Comparison of ENCODE assay signal across 9 mouse cellular contexts in genomic region chr12:29697526-29698500, GRCm38 (mm10).
A peak's percentile ranks its signal among the peaks of the same experiment; 100 is the strongest.
DNase-seq lines count a peak whose midpoint lies in the region; ATAC-seq and TF ChIP-seq lines count a peak whose summit lies in the region.
"Had no signal": no experiment of that assay in that cellular context is flagged by ENCODE, and none has a peak within 500 bp of the region (broad histone marks: within the 10 kb centered on the region; RNA-seq: fewer than 3 reads in every experiment).

No protein-coding gene starts in this region.

- TF ChIP-seq CTCF in lung, embryonic 14.5 days (IDR thresholded peaks at IDR 0.05; ENCODE audit: low read depth): no peak

- no peaks in the 10 kb centered on the region for H3K9me3 ChIP-seq in forebrain, embryonic 11.5 days (ENCODE audit: control insufficient read depth, low read length)
- no peaks in the 10 kb centered on the region for H3K9me3 ChIP-seq in hindbrain, embryonic 11.5 days (ENCODE audit: control insufficient read depth, low read length)
- H3K9me3 ChIP-seq in lung, embryonic 14.5 days (ENCODE audit: low read depth, low read length): no peaks in the 10 kb centered on the region

- DNase-seq in forebrain, embryonic 11.5 days (ENCODE audit: low spot score): peak; percentile 65
- DNase-seq in hindbrain, embryonic 11.5 days (ENCODE audit: low spot score): peak; percentile 52
- DNase-seq in lung, embryonic 14.5 days: peak; percentile 57
- DNase-seq in retina, postnatal 1 day: peak; percentile 52
- no peak for DNase-seq in thymus, postnatal 25 days
- no peak for DNase-seq in adrenal gland, postnatal 36 days

- WGBS in forebrain, embryonic 11.5 days: 64% methylated on average over 12 of the region's 12 CpGs
- WGBS in hindbrain, embryonic 11.5 days: 70% methylated on average over 12 of the region's 12 CpGs
- 75% methylated on average over 12 of the region's 12 CpGs for WGBS in lung, embryonic 14.5 days

- H3K9ac ChIP-seq in forebrain, embryonic 11.5 days (ENCODE audit: low read length): no peak overlapping the region
- H3K9ac ChIP-seq in hindbrain, embryonic 11.5 days (ENCODE audit: low read depth, low read length): no peak overlapping the region
- H3K9ac ChIP-seq in lung, embryonic 14.5 days: no peak overlapping the region

- H3K4me1 ChIP-seq in brown adipose tissue, adult 24 weeks (ENCODE audit: control insufficient read depth, insufficient read depth, insufficient read length, low read length): peaks cover 11% of the 10 kb centered on the region
- H3K4me1 ChIP-seq in forebrain, embryonic 11.5 days (replicated peaks; ENCODE audit: control insufficient read depth, insufficient read depth, low read length): peaks cover 31% of the 10 kb centered on the region
- H3K4me1 ChIP-seq in hindbrain, embryonic 11.5 days (replicated peaks; ENCODE audit: control insufficient read depth, insufficient read depth, low read length): peaks cover 24% of the 10 kb centered on the region
- peaks cover 3% of the 10 kb centered on the region; the same call in 1 of the 2 replicates for H3K4me1 ChIP-seq in lung, embryonic 14.5 days (ENCODE audit: insufficient read depth)

- peak overlapping the region; percentile 12; the same call in 1 of the 2 replicates for H3K4me2 ChIP-seq in forebrain, embryonic 11.5 days (ENCODE audit: low read depth, low read length, severe bottlenecking)
- H3K4me2 ChIP-seq in hindbrain, embryonic 11.5 days (replicated peaks; ENCODE audit: low read depth, low read length): no peak overlapping the region
- no peak overlapping the region for H3K4me2 ChIP-seq in lung, embryonic 14.5 days

- H3K27ac ChIP-seq in brown adipose tissue, adult 24 weeks (replicated peaks; ENCODE audit: low read depth, low read length): peak overlapping the region; percentile 66
- peak overlapping the region; percentile 41; the same call in 1 of the 2 replicates for H3K27ac ChIP-seq in forebrain, embryonic 11.5 days (ENCODE audit: low read depth, low read length)
- H3K27ac ChIP-seq in hindbrain, embryonic 11.5 days (ENCODE audit: low read depth, low read length): peak overlapping the region; percentile 70
- no peak overlapping the region for H3K27ac ChIP-seq in lung, embryonic 14.5 days (ENCODE audit: low read depth)
- H3K27ac ChIP-seq: macrophage had no signal

- H3K27me3 ChIP-seq in forebrain, embryonic 11.5 days (ENCODE audit: control insufficient read depth, insufficient read depth, low read length): peaks cover 10% of the 10 kb centered on the region
- no peaks in the 10 kb centered on the region for H3K27me3 ChIP-seq in hindbrain, embryonic 11.5 days (ENCODE audit: control insufficient read depth, insufficient read depth, low read length)
- H3K27me3 ChIP-seq in lung, embryonic 14.5 days (ENCODE audit: insufficient read depth, low read length): no peaks in the 10 kb centered on the region

- H3K4me3 ChIP-seq in brown adipose tissue, adult 24 weeks (ENCODE audit: insufficient read depth, low read depth, low read length): no peak overlapping the region
- H3K4me3 ChIP-seq in forebrain, embryonic 11.5 days (ENCODE audit: low read depth, low read length): no peak overlapping the region
- H3K4me3 ChIP-seq in hindbrain, embryonic 11.5 days (ENCODE audit: low read depth, low read length): no peak overlapping the region
- H3K4me3 ChIP-seq in lung, embryonic 14.5 days (ENCODE audit: low read depth, low read length): no peak overlapping the region

- peak; percentile 71 for ATAC-seq in forebrain, embryonic 11.5 days (replicated peaks; ENCODE audit: low FRiP score)
- ATAC-seq in hindbrain, embryonic 11.5 days (ENCODE audit: low FRiP score): peak; percentile 50
- ATAC-seq in lung, embryonic 14.5 days (ENCODE audit: insufficient read depth): no peak
- no peak for ATAC-seq in megakaryocyte, adult 5-6 weeks (ENCODE audit: poor library complexity, severe bottlenecking)

- H3K36me3 ChIP-seq in forebrain, embryonic 11.5 days (ENCODE audit: control insufficient read depth, insufficient read depth, low read length): no peaks in the 10 kb centered on the region
- no peaks in the 10 kb centered on the region for H3K36me3 ChIP-seq in hindbrain, embryonic 11.5 days (ENCODE audit: control insufficient read depth, insufficient read depth, low read length)
- no peaks in the 10 kb centered on the region for H3K36me3 ChIP-seq in lung, embryonic 14.5 days (ENCODE audit: insufficient read depth)

Comparison
In these comparisons a context has a peak if more than half of its experiments do, and no peak if none do; other contexts are left out.
1. ATAC-seq: peak in forebrain, embryonic 11.5 days (single experiment) and hindbrain, embryonic 11.5 days (single experiment); none in lung, embryonic 14.5 days (single experiment) and megakaryocyte, adult 5-6 weeks (single experiment).
2. DNase-seq: peak in forebrain, embryonic 11.5 days (single experiment), hindbrain, embryonic 11.5 days (single experiment), lung, embryonic 14.5 days (single experiment) and retina, postnatal 1 day (single experiment); none in thymus, postnatal 25 days (single experiment) and adrenal gland, postnatal 36 days (0 of 2).